Comparison of ENCODE assay signal across 26 mouse cellular contexts in genomic region chr11:55485443-55485842, GRCm38 (mm10).
"Had no signal": no experiment of that assay in that cellular context is flagged by ENCODE, and none has a peak within 500 bp of the region (broad histone marks: within the 10 kb centered on the region; RNA-seq: fewer than 3 reads in every experiment).

No protein-coding gene starts in this region.

- H3K9me3 ChIP-seq: heart, embryonic 10.5 days; heart, embryonic 12.5 days; hindbrain, embryonic 10.5 days; hindbrain, embryonic 13.5 days; hindbrain, embryonic 15.5 days; kidney, embryonic 15.5 days; limb, embryonic 13.5 days; limb, embryonic 15.5 days; liver, embryonic 12.5 days had no signal

- H3K27me3 ChIP-seq: heart, embryonic 12.5 days; hindbrain, embryonic 13.5 days; hindbrain, embryonic 15.5 days; kidney, embryonic 15.5 days; limb, embryonic 13.5 days; limb, embryonic 15.5 days; liver, embryonic 12.5 days had no signal

- DNase-seq: gastrocnemius, postnatal 10 days; gastrocnemius, postnatal 25 days; heart, adult 18-20 months; heart, postnatal 10 days; heart, postnatal 4 days; kidney, adult 11 months; kidney, adult 2 months; kidney, adult 9 months; kidney, postnatal 14 days; kidney, postnatal 36 days; layer of hippocampus, adult 9-11 months; layer of hippocampus, postnatal 36 days; left cerebral cortex, postnatal 4 days had no signal

- ATAC-seq: hindbrain, postnatal 0 days; intestine, embryonic 16.5 days; liver, embryonic 12.5 days had no signal

- H3K4me1 ChIP-seq: hindbrain, embryonic 10.5 days; hindbrain, embryonic 13.5 days; hindbrain, embryonic 15.5 days; kidney, embryonic 15.5 days; limb, embryonic 13.5 days; limb, embryonic 15.5 days had no signal

- H3K4me3 ChIP-seq: heart, embryonic 10.5 days; heart, embryonic 12.5 days; hindbrain, embryonic 10.5 days; hindbrain, embryonic 13.5 days; hindbrain, embryonic 15.5 days; kidney, embryonic 15.5 days; limb, embryonic 13.5 days; limb, embryonic 15.5 days; liver, embryonic 12.5 days had no signal

- H3K9ac ChIP-seq: heart, embryonic 12.5 days; hindbrain, embryonic 13.5 days; hindbrain, embryonic 15.5 days; kidney, embryonic 15.5 days; limb, embryonic 13.5 days; limb, embryonic 15.5 days; liver, embryonic 12.5 days; liver, embryonic 14.5 days had no signal

- H3K27ac ChIP-seq: heart, embryonic 10.5 days; hindbrain, embryonic 10.5 days; hindbrain, embryonic 13.5 days; hindbrain, embryonic 15.5 days; hindbrain, postnatal 0 days; kidney, embryonic 15.5 days; kidney, postnatal 0 days; limb, embryonic 13.5 days; limb, embryonic 15.5 days; liver, embryonic 12.5 days; liver, embryonic 14.5 days had no signal

- H3K4me2 ChIP-seq: heart, embryonic 12.5 days; hindbrain, embryonic 13.5 days; hindbrain, embryonic 15.5 days; kidney, embryonic 15.5 days; limb, embryonic 13.5 days; limb, embryonic 15.5 days; liver, embryonic 12.5 days had no signal
